ENCODE assay signal across 23 mouse cellular contexts in genomic region chr2:117089482-117089881, GRCm38 (mm10). TPM values are rescaled to one million over a fixed set of nuclear protein-coding genes. Genes with fewer than 3 reads are reported as not detected.
DNase-seq lines count a peak whose midpoint lies in the region; ATAC-seq and TF ChIP-seq lines count a peak whose summit lies in the region.
"Had no signal": no experiment of that assay in that cellular context is flagged by ENCODE, and none has a peak within 500 bp of the region (broad histone marks: within the 10 kb centered on the region; RNA-seq: fewer than 3 reads in every experiment).

No protein-coding gene starts in this region.

- peak; percentile 43; the same call in 1 of the 2 replicates for ATAC-seq in megakaryocyte, adult 5-6 weeks (ENCODE audit: poor library complexity, severe bottlenecking)
- no peak for ATAC-seq in midbrain, embryonic 13.5 days
- no peak for ATAC-seq in hindbrain, embryonic 16.5 days
- ATAC-seq: forebrain, embryonic 13.5 days; forebrain, postnatal 0 days; inflammation-experienced regulatory T-cells, adult 6 months; Patski had no signal

- no peaks in the 10 kb centered on the region for H3K9me3 ChIP-seq in midbrain, embryonic 13.5 days
- H3K9me3 ChIP-seq in hindbrain, embryonic 16.5 days (ENCODE audit: control insufficient read depth, low read length): no peaks in the 10 kb centered on the region
- H3K9me3 ChIP-seq: embryonic facial prominence, embryonic 10.5 days; forebrain, embryonic 13.5 days; heart, embryonic 12.5 days; hindbrain, embryonic 10.5 days had no signal

- peaks cover 31% of the 10 kb centered on the region; the same call in 1 of the 2 replicates for H3K4me1 ChIP-seq in brown adipose tissue, adult 24 weeks (ENCODE audit: control insufficient read depth, insufficient read depth, insufficient read length, low read length)
- 0 out of 2 replicates have a peak, but pooled peaks cover 5% of the 10 kb centered on the region for H3K4me1 ChIP-seq in midbrain, embryonic 13.5 days (replicated peaks)
- no peaks in the 10 kb centered on the region for H3K4me1 ChIP-seq in hindbrain, embryonic 16.5 days (ENCODE audit: control insufficient read depth, insufficient read depth, low read depth, low read length)

- DNase-seq in left cerebral cortex, adult 2 months (ENCODE audit: extremely low spot score in 1 of 2, low spot score in 2 of 2): no peak
- DNase-seq in left cerebral cortex, adult 8-10 months (ENCODE audit: low spot score in 2 of 2): no peak
- no peak for DNase-seq in B cell, adult 2 months
- DNase-seq: adrenal gland, adult 2 months; adrenal gland, postnatal 25 days; cerebellum, adult 2 months; cerebellum, postnatal 10 days; forebrain, postnatal 0 days; gastrocnemius, postnatal 36 days; heart, adult 2 months; kidney, adult 18-20 months had no signal

- H3K4me3 ChIP-seq in left cerebral cortex, adult 2 months: no peak overlapping the region
- H3K4me3 ChIP-seq in brown adipose tissue, adult 24 weeks (ENCODE audit: insufficient read depth, low read depth, low read length): no peak overlapping the region
- no peak overlapping the region for H3K4me3 ChIP-seq in midbrain, embryonic 13.5 days (replicated peaks)
- no peak overlapping the region for H3K4me3 ChIP-seq in hindbrain, embryonic 16.5 days (ENCODE audit: low read length)
- H3K4me3 ChIP-seq: embryonic facial prominence, embryonic 10.5 days; forebrain, embryonic 13.5 days; heart, adult 2 months; heart, embryonic 12.5 days; hindbrain, embryonic 10.5 days had no signal

- intact Hi-C loops in left cerebral cortex, adult 2 months (cut with DNase I): no loop called here

- no peaks in the 10 kb centered on the region for H3K36me3 ChIP-seq in midbrain, embryonic 13.5 days
- no peaks in the 10 kb centered on the region for H3K36me3 ChIP-seq in hindbrain, embryonic 16.5 days (ENCODE audit: control insufficient read depth, insufficient read depth, low read length)
- H3K36me3 ChIP-seq: embryonic facial prominence, embryonic 10.5 days; heart, embryonic 12.5 days; hindbrain, embryonic 10.5 days had no signal

- H3K4me2 ChIP-seq in midbrain, embryonic 13.5 days (replicated peaks): no peak overlapping the region
- no peak overlapping the region for H3K4me2 ChIP-seq in hindbrain, embryonic 16.5 days (ENCODE audit: low read length)
- H3K4me2 ChIP-seq: forebrain, embryonic 13.5 days; heart, embryonic 12.5 days; hindbrain, embryonic 14.5 days had no signal

- 83% methylated on average over 1 of the region's 1 CpGs for WGBS in midbrain, embryonic 13.5 days
- 96% methylated on average over 1 of the region's 1 CpGs for WGBS in hindbrain, embryonic 16.5 days

- TF ChIP-seq CTCF in left cerebral cortex, adult 2 months (IDR thresholded peaks at IDR 0.05): no peak

- H3K27me3 ChIP-seq in midbrain, embryonic 13.5 days: no peaks in the 10 kb centered on the region
- no peaks in the 10 kb centered on the region for H3K27me3 ChIP-seq in hindbrain, embryonic 16.5 days (replicated peaks; ENCODE audit: control insufficient read depth, insufficient read depth, low read length)
- H3K27me3 ChIP-seq: CH12.LX; forebrain, embryonic 13.5 days; heart, embryonic 12.5 days; Patski had no signal

- H3K9ac ChIP-seq in midbrain, embryonic 13.5 days (replicated peaks): no peak overlapping the region
- no peak overlapping the region for H3K9ac ChIP-seq in hindbrain, embryonic 16.5 days (ENCODE audit: low read depth, low read length)
- H3K9ac ChIP-seq: forebrain, embryonic 13.5 days; forebrain, postnatal 0 days; heart, embryonic 12.5 days; hindbrain, embryonic 14.5 days had no signal

- H3K27ac ChIP-seq in left cerebral cortex, adult 2 months: 0 out of 2 replicates have a peak overlapping the region, but pooled peaks have one; percentile 17
- peak overlapping the region; percentile 89 for H3K27ac ChIP-seq in brown adipose tissue, adult 24 weeks (replicated peaks; ENCODE audit: low read depth, low read length)
- H3K27ac ChIP-seq in midbrain, embryonic 13.5 days: no peak overlapping the region
- no peak overlapping the region for H3K27ac ChIP-seq in hindbrain, embryonic 16.5 days (ENCODE audit: low read depth, low read length)
- H3K27ac ChIP-seq: embryonic facial prominence, embryonic 10.5 days; forebrain, embryonic 13.5 days; heart, adult 2 months; hindbrain, embryonic 10.5 days; hindbrain, embryonic 14.5 days had no signal

RNA-seq across cellular contexts. Expression of gene Spred1, which starts 31.7 kb away (rescaled TPM):
- 100 to 1,000 TPM; 164 to 174 TPM for total RNA-seq in left cerebral cortex, adult 2 months (2021)
- total RNA-seq in left cerebral cortex, adult 8-10 months (2022): 100 to 1,000 TPM; 108 to 149 (median 118) TPM
- 7.1 and 12.1 TPM in 2 replicates for polyA plus RNA-seq in brown adipose tissue, adult 24 weeks (2012; ENCODE audit: insufficient read depth, insufficient read length, missing spikeins)
- 10.7 and 13.4 TPM in 2 replicates for total RNA-seq in megakaryocyte, adult 5-6 weeks (2015)
- total RNA-seq in megakaryocyte, adult 5-6 weeks (2017): 12.5 and 13.9 TPM in 2 replicates
- 7.4 and 7.9 TPM in 2 replicates for polyA plus RNA-seq in midbrain, embryonic 13.5 days (2015; fragmentation: Nextera tagmentation; extraction: Ambion mirVana)
- polyA plus RNA-seq in hindbrain, embryonic 16.5 days (2015; fragmentation: Nextera tagmentation; extraction: Ambion mirVana): 7.4 and 7.7 TPM in 2 replicates

Comparison
In these comparisons a context has a peak if more than half of its experiments do, and no peak if none do; other contexts are left out.
1. H3K27ac ChIP-seq: peak in left cerebral cortex, adult 2 months (single experiment) and brown adipose tissue, adult 24 weeks (single experiment); none in midbrain, embryonic 13.5 days (single experiment) and hindbrain, embryonic 16.5 days (single experiment).
2. RNA of gene Spred1, which starts 31.7 kb away (total RNA-seq): 164 to 174 TPM in left cerebral cortex, adult 2 months and 108 to 149 TPM in left cerebral cortex, adult 8-10 months; 10.7 to 13.9 TPM in megakaryocyte, adult 5-6 weeks; every median in the first group is over 4 times any median in the second.